Mouse (Mus musculus): ENCODE data around the gene Crk.

The Crk gene

GRCm38 (mm10) chr11:75737806-75738476 is 58.9 kb downstream of the Crk start:
- no peak for DNase-seq (ENCODE audit: inconsistent ontology term)

DNA sequence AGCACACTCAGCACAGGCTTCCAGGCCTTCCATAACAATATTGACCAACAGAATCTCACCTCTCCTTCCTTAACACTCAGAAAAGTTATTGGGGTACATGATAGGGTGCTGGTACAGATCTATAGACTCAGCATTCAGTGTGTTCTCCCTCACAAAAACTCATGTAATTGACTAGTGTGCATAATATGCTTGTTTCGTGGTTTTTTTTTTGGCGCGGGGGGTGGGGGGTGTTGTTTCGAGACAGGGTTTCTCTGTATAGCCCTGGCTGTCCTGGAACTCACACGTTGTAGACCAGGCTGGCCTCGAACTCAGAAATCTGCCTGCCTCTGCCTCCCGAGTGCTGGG is 59.4 kb downstream of the Crk start:
- DNase-seq (ENCODE audit: inconsistent ontology term): no peak

DNA sequence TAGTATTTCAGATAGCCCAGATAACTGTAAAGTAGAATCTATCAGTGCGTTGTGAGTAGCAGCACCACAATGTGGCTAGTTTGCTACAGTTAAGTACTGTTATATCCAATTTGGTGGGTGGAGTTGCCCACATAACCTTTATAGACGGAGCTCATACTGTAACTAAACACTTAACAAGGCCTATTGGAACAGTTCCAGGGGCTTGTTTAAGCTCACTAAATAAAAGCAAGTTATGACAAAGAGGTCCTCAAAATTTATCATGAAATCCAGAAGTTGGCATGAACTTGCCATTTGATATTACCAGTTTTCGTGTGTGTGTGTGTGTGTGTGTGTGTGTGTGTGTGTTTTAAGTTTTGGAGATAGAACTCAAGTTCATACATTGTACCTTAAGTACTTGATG is 61.1 kb downstream of the Crk start:
- no peak for DNase-seq (ENCODE audit: inconsistent ontology term)

GRCm38 (mm10) chr11:75741615-75742014 is 62.6 kb downstream of the Crk start:
- no peak for DNase-seq (ENCODE audit: inconsistent ontology term)

GRCm38 (mm10) chr11:75744761-75745160 is 65.7 kb downstream of the Crk start:
- no peak for DNase-seq (ENCODE audit: inconsistent ontology term)

GRCm38 (mm10) chr11:75750537-75750936 is 71.5 kb downstream of the Crk start:
- no peak for DNase-seq (ENCODE audit: inconsistent ontology term)

- no peak for DNase-seq (ENCODE audit: inconsistent ontology term)
Observed at GRCm38 (mm10) chr11:75751082-75751481, 72.0 kb downstream of the Crk start.

All from Muller cell, postnatal 12 days (primary cell).